Mouse (Mus musculus): ENCODE data around the gene Map2k6.

The Map2k6 gene

GRCm38 (mm10) chr11:110572548-110572947 lies 173.6 kb downstream of the Map2k6 start:
- DNase-seq = peak; percentile 68
